Mouse (Mus musculus): Measurements from ENCODE around the gene Ccr1. TPM values are rescaled to one million over a fixed set of nuclear protein-coding genes. Genes with fewer than 3 reads are reported as not detected.
"Not testable (repeated sequence)": the region's sequence is repeated elsewhere in the genome, so short reads cannot be mapped to it uniquely, and the experiment has no call there.

Ccr1 gene
- polyA plus RNA-seq, 1 experiment: 4.4 TPM

GRCm38 (mm10) chr9:123924035-123924434, 44.5 kb downstream of the Ccr1 start:
- H3K27me3 ChIP-seq (ENCODE audit: control insufficient read depth, insufficient read depth, low read length); H3K36me3 ChIP-seq (ENCODE audit: control insufficient read depth, insufficient read depth, low read length): not testable (repeated sequence)
- 0% methylated on average over 11 of the region's 11 CpGs for WGBS
- peak overlapping the region; percentile 32; the same call in 1 of the 2 replicates for H3K4me3 ChIP-seq (ENCODE audit: extremely low read depth, insufficient read depth, insufficient read length)
- H3K27ac ChIP-seq (ENCODE audit: insufficient read depth, low read length): peak overlapping the region; percentile 97
- H3K4me1 ChIP-seq (ENCODE audit: control insufficient read depth, insufficient read depth, insufficient read length): peaks cover 18% of the 10 kb centered on the region; the same call in 1 of the 2 replicates
- TF ChIP-seq CTCF (IDR thresholded peaks at IDR 0.05; ENCODE audit: extremely low read depth, insufficient read depth, insufficient read length, insufficient replicate concordance): peak; percentile 65
- peak in 1 of 2 experiments; percentile 82 for DNase-seq (ENCODE audit: low read depth in 1 of 2, low spot score in 2 of 2)

GRCm38 (mm10) chr9:123923146-123923991, 45.1 kb downstream of the Ccr1 start:
- Histone ChIP-seq H3K4me1 (ENCODE audit: control insufficient read depth, insufficient read depth, insufficient read length) (peaks cover 18% of the 10 kb centered on the region; the same call in 1 of the 2 replicates), H3K4me3 (ENCODE audit: extremely low read depth, insufficient read depth, insufficient read length) (peak overlapping the region; percentile 62), H3K27me3 (ENCODE audit: control insufficient read depth, insufficient read depth, low read length) (no peaks in the 10 kb centered on the region), H3K27ac (ENCODE audit: insufficient read depth, low read length) (peak overlapping the region; percentile 68), H3K36me3 (ENCODE audit: control insufficient read depth, insufficient read depth, low read length) (no peaks in the 10 kb centered on the region)
- DNase-seq (ENCODE audit: low read depth in 1 of 2, low spot score in 2 of 2): peak in 1 of 2 experiments; percentile 43
- 2% methylated on average over 47 of the region's 53 CpGs for WGBS
- no peak for TF ChIP-seq POLR2A (IDR thresholded peaks at IDR 0.05; ENCODE audit: low read depth, low read length)
- TF ChIP-seq CTCF (IDR thresholded peaks at IDR 0.05; ENCODE audit: extremely low read depth, insufficient read depth, insufficient read length, insufficient replicate concordance): no peak

Other genes starting within 250 kb of the Ccr1 start
- 4.2 and 5.2 TPM in 2 replicates for gene Cxcr6, start 162.2 kb downstream of the Ccr1 start, polyA plus RNA-seq (2012; rRNA removed)
- 5.0 and 6.0 TPM in 2 replicates for gene Fyco1, start 116.8 kb downstream of the Ccr1 start, polyA plus RNA-seq (2012; rRNA removed)
- gene Xcr1, start 106.7 kb downstream of the Ccr1 start, polyA plus RNA-seq (2012; rRNA removed): 3.2 and 3.5 TPM in 2 replicates
- gene Ccr1l1, start 9.7 kb upstream of the Ccr1 start, polyA plus RNA-seq (2012; rRNA removed): 0.41 and 0.53 TPM in 2 replicates
- gene Ccr3, start 53.3 kb upstream of the Ccr1 start, polyA plus RNA-seq (2012; rRNA removed): 4.3 and 6.2 TPM in 2 replicates
- gene Ccr2, start 133.3 kb upstream of the Ccr1 start, polyA plus RNA-seq (2012; rRNA removed): 3.7 TPM in 2 replicates
- 1.1 and 2.0 TPM in 2 replicates for gene Ccr5, start 152.9 kb upstream of the Ccr1 start, polyA plus RNA-seq (2012; rRNA removed)

All from spleen, adult 2 months (tissue).